21 mouse cellular contexts compared by ENCODE assay signal in the genomic region with DNA sequence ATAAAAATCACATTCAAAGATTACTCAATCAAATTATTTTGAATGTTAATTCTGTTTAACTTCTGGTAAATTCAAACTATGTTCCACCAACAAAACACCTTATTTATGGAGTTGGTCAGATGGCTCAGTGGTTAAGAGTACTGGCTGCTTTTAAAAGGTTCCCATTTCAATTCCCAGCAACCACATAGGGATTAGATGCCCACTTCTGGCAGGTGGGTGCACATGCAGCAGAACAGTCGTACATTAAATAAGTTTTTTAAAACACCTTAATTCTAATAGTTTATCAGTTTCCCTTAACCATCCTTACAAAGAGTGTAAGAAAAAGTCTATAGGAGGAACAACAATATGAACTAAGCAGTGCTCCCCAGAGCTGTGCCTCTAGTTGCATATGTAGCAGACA.
"Had no signal": no experiment of that assay in that cellular context is flagged by ENCODE, and none has a peak within 500 bp of the region (broad histone marks: within the 10 kb centered on the region; RNA-seq: fewer than 3 reads in every experiment).

No protein-coding gene starts in this region.

- H3K27me3 ChIP-seq: lung, embryonic 15.5 days; megakaryocyte, embryonic 14.5 days; midbrain, embryonic 13.5 days; midbrain, embryonic 15.5 days; neural tube, embryonic 13.5 days; neural tube, embryonic 15.5 days had no signal

- H3K4me1 ChIP-seq: lung, embryonic 15.5 days; megakaryocyte, embryonic 14.5 days; midbrain, embryonic 13.5 days; midbrain, embryonic 15.5 days; neural tube, embryonic 13.5 days; neural tube, embryonic 15.5 days had no signal

- ATAC-seq: liver, postnatal 0 days; lung, postnatal 0 days; midbrain, embryonic 13.5 days; midbrain, embryonic 15.5 days had no signal

- H3K27ac ChIP-seq: lung, embryonic 15.5 days; macrophage; midbrain, embryonic 13.5 days; midbrain, embryonic 15.5 days; neural tube, embryonic 13.5 days; neural tube, embryonic 15.5 days had no signal

- H3K4me2 ChIP-seq: lung, embryonic 15.5 days; midbrain, embryonic 11.5 days; midbrain, embryonic 13.5 days; midbrain, embryonic 15.5 days; neural tube, embryonic 13.5 days; neural tube, embryonic 15.5 days had no signal

- H3K4me3 ChIP-seq: lung, embryonic 15.5 days; megakaryocyte, embryonic 14.5 days; midbrain, embryonic 13.5 days; midbrain, embryonic 15.5 days; myocyte; neural tube, embryonic 13.5 days; neural tube, embryonic 15.5 days had no signal

- H3K9ac ChIP-seq: liver, postnatal 0 days; lung, embryonic 15.5 days; midbrain, embryonic 13.5 days; midbrain, embryonic 15.5 days; neural tube, embryonic 13.5 days; neural tube, embryonic 15.5 days had no signal

- DNase-seq: liver, postnatal 0 days; lung, adult 2 months; lung, postnatal 36 days; retina, postnatal 1 day; right cerebral cortex, adult 18-20 months; right cerebral cortex, postnatal 25 days; right cerebral cortex, postnatal 4 days; spleen, adult 18-20 months; thymus, adult 18-20 months; thymus, postnatal 14 days; thymus, postnatal 36 days had no signal

- H3K9me3 ChIP-seq: lung, embryonic 15.5 days; midbrain, embryonic 13.5 days; midbrain, embryonic 15.5 days; neural tube, embryonic 15.5 days had no signal
